Mouse (Mus musculus) forebrain, embryonic 14.5 days (tissue): ENCODE results near the gene Traf2. TPM values are rescaled to one million over a fixed set of nuclear protein-coding genes. Genes with fewer than 3 reads are reported as not detected.

Experiments used
- ATAC-seq: fragments of 200-750 bp; cut with Nextera tagmentation; 2 replicates; pipeline ENCODE4 v1.8.0; 2017; ENCODE audit warnings: mild to moderate bottlenecking, moderate library complexity
- DNase-seq: peaks from one replicate; pipeline ENCODE4 v3.0.0-alpha.2; 2015; ENCODE audit warnings: low spot score
- H3K27ac ChIP-seq: fragments of 300-500 bp; sonication (generic); 2 replicates; pipeline ENCODE4 v1.5.1; 2014; ENCODE audit warnings: low read depth, mild to moderate bottlenecking, control low read depth, low read length, moderate library complexity
- H3K27me3 ChIP-seq: fragments of 300-500 bp; sonication (generic); replicated peaks from 2 replicates; pipeline ENCODE4 v1.6.1; 2014; ENCODE audit warnings: low read length, control low read depth, mixed read lengths; ENCODE audit not compliant: control insufficient read depth, insufficient read depth
- H3K36me3 ChIP-seq: fragments of 300-500 bp; sonication (generic); 2 replicates; pipeline ENCODE4 v1.6.1; 2014; ENCODE audit warnings: low read length, control low read depth; ENCODE audit not compliant: control insufficient read depth, insufficient read depth
- H3K4me1 ChIP-seq: fragments of 300-500 bp; sonication (generic); 2 replicates; pipeline ENCODE4 v1.6.1; 2014; ENCODE audit warnings: antibody characterized with exemption, low read length, control low read depth; ENCODE audit not compliant: control insufficient read depth, insufficient read depth
- H3K4me2 ChIP-seq: fragments of 300-500 bp; sonication (generic); 2 replicates; pipeline ENCODE4 v1.6.1; 2014; ENCODE audit warnings: mild to moderate bottlenecking, control low read depth, low read length
- H3K4me3 ChIP-seq: fragments of 300-500 bp; sonication (generic); 2 replicates; pipeline ENCODE4 v1.5.1; 2014; ENCODE audit warnings: low read depth, low read length, control low read depth
- H3K9ac ChIP-seq: fragments of 300-500 bp; sonication (generic); 2 replicates; pipeline ENCODE4 v1.6.1; 2014; ENCODE audit warnings: mild to moderate bottlenecking, low read length, control low read depth, moderate library complexity
- H3K9me3 ChIP-seq: fragments of 300-500 bp; sonication (generic); replicated peaks from 2 replicates; pipeline ENCODE4 v1.6.1; 2016; ENCODE audit warnings: low read length, control low read depth, mixed read lengths; ENCODE audit not compliant: control insufficient read depth
- WGBS: fragments of 180-500 bp; shearing (Covaris S2); extraction: QIAGEN DNeasy Blood & Tissue Kit; methylation state at CpG from one replicate; pipeline ENCODE4 v1.1.7; 2014; 5-methylcytosine and 5-hydroxymethylcytosine counted together
- polyA plus RNA-seq: library from polyadenylated mRNA; unstranded; fragments of >200 nt; fragmentation: Nextera tagmentation; extraction: Ambion mirVana; gene quantifications from 2 replicates; pipeline ENCODE4 v1.2.1, GENCODE M21; 2014

Gene Traf2
- polyA plus RNA-seq, 1 experiment from 2014 or later = 26.7 TPM

DNA sequence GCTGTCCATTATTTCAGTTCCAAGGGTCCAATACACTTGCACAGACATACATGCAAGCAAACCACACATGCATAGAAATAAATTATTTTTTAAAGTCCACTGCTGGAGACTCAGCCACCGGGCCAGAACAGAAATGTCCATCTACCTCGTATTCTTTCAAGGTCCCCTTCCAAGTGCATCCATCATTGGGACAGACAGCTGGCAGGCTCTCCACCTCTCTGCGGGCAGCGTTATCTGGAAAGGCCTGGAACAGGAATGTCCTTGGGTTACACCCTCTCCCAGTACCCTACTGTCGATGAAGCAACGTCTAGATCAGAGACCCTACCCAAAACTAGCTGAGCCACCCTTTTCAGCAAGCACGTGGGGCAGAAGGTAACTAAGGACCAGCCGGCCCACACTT lies 10.2 kb downstream of the Traf2 start:
- H3K4me1 ChIP-seq = no peaks in the 10 kb centered on the region
- H3K36me3 ChIP-seq = peaks cover 45% of the 10 kb centered on the region
- no peaks in the 10 kb centered on the region for H3K9me3 ChIP-seq
- no peak overlapping the region for H3K4me3 ChIP-seq
- ATAC-seq = no peak
- DNase-seq = no peak
- no peaks in the 10 kb centered on the region for H3K27me3 ChIP-seq
- H3K9ac ChIP-seq = no peak overlapping the region
- 93% methylated on average over 8 of the region's 8 CpGs for WGBS
- H3K4me2 ChIP-seq = no peak overlapping the region
- H3K27ac ChIP-seq = no peak overlapping the region

DNA sequence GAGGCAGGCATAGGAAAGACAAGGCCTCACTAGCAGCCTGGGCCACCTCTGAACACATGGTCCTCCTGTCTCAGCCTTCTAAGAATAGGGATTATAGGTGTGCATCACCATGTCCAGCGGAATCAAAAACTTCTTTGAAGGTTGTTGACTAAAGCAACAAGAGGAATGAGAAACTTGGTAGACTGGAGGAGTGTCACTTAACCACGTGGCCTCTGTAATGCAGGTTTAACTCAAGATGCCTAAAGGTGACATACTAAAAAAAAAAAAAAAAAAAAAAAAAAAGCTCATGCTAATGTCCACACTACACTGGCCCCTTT lies 11.9 kb downstream of the Traf2 start:
- no peak overlapping the region for H3K4me3 ChIP-seq
- no peak for ATAC-seq
- no peak overlapping the region for H3K9ac ChIP-seq
- 100% methylated on average over 2 of the region's 2 CpGs for WGBS
- DNase-seq = no peak
- H3K4me1 ChIP-seq = no peaks in the 10 kb centered on the region
- no peaks in the 10 kb centered on the region for H3K27me3 ChIP-seq
- H3K36me3 ChIP-seq = peaks cover 56% of the 10 kb centered on the region
- no peak overlapping the region for H3K27ac ChIP-seq
- H3K4me2 ChIP-seq = no peak overlapping the region
- H3K9me3 ChIP-seq = no peaks in the 10 kb centered on the region

DNA sequence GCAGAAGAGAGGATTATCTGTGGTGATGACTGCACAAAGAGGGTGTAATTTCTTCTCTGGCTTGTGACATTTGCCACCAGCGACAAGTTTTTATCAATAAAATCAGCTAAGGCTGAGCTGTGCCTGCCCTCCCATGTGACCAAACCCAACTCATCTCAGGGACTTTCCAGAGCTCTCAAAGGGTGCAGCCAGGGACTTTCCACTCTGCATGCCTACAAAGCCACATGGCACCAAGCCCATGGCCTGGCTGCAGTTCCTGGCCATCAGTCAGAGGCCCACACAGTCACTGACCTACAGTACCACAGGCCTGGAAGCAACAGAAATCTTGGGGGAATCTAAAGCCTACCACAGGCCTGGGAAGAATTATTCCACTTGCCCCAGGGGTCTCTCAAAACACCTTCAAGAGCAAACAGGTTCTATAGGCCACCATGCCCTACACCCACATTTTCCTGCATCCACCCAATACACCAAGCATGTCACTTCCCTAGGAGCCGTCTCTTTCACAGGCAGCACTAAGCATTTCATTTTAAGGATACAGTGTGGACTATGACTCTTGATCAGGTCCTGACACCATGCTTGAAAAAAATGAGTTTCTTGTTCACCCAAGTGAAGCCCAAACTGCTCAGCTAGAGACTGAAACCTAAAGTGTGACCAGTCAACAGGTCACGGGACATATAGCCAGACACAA lies 12.4 kb downstream of the Traf2 start:
- Histone ChIP-seq H3K4me1 (no peaks in the 10 kb centered on the region), H3K4me2 (no peak overlapping the region), H3K36me3 (peaks cover 61% of the 10 kb centered on the region), H3K27me3 (no peaks in the 10 kb centered on the region), H3K4me3 (no peak overlapping the region), H3K27ac (no peak overlapping the region), H3K9me3 (no peaks in the 10 kb centered on the region), H3K9ac (no peak overlapping the region)
- no peak for ATAC-seq
- DNase-seq = no peak
- WGBS = 93% methylated on average over 3 of the region's 3 CpGs

DNA sequence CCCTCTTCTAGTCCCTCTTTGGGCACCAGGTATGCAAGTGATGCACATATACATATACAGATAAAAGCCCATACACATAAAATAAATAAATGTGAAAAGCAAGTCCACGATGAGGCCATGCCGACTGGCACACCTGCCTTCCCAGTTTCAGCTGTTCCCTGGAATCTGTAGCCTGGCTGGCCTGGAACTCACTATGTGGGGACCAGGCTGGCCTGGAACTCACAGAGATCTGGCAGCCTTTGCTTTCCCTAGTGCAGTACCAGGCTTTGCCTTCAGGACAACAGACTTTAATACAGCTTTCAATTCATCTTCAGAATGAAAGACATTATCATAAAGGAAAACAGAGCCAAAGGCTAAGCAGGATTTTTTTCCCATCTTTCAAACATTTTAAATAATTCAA lies 13.0 kb downstream of the Traf2 start:
- WGBS = 96% methylated on average over 2 of the region's 2 CpGs
- no peak overlapping the region for H3K27ac ChIP-seq
- no peak overlapping the region for H3K9ac ChIP-seq
- no peak for DNase-seq
- H3K4me2 ChIP-seq = no peak overlapping the region
- no peaks in the 10 kb centered on the region for H3K27me3 ChIP-seq
- peaks cover 65% of the 10 kb centered on the region for H3K36me3 ChIP-seq
- no peaks in the 10 kb centered on the region for H3K9me3 ChIP-seq
- no peak overlapping the region for H3K4me3 ChIP-seq
- no peaks in the 10 kb centered on the region for H3K4me1 ChIP-seq
- ATAC-seq = no peak

DNA sequence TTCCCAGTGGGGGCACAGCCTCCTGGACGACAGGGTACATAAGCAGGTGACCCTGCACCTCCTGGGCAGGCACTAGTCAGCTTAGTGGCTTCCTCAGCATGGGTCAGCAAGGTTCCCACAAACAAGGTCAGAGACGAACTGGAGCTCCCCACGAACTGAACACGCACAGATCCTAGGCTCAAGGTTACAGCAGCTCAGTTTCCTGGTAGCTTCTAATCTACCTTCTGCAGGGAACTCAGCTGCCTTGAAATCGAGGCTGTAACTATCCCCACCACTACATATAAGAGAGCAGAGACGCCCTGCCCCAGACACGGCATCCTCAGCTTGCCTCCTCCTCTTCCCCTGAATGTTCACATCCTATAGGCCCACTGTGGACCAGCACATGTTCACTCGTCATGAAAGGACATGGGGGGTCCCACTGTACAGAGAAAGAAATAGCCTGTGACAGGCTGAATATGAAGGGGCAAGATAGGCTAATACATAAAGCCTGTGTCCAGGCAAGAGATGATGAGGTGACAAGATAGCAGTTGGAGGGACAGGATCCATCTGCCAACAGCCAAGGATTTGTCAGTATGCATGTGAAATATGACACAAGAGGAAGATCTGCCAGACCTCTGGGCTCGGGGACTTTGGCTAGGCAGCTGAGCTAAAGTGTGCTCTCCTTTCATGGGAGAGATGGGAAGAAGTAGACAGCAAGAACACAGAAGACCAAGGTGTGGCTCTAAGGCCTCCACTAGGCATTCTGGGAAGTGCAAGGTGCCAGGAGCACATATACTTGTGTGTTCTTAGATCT lies 20.0 kb downstream of the Traf2 start:
- H3K27me3 ChIP-seq = no peaks in the 10 kb centered on the region

DNA sequence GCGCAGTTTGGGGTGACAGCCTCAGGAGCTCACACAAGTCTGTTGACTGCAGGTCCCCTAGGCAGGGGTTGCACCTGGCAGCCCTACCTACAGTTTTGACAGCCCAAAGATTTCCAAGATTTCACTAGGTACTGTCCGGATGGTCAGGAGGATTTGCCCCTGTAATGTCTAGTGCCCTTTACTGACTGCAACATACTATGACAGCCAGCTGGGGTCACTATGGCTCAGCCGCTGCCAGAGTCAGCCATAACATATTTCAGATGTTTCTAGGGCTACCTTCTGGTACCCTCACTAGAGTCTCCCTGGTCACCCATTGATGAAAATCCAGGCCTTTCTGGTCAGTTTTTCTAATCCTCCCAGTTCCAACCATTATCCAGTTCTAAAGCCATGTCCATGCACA lies 36.8 kb downstream of the Traf2 start:
- ATAC-seq (no peak), DNase-seq (no peak)
- Histone ChIP-seq H3K27ac (no peak overlapping the region), H3K4me2 (no peak overlapping the region), H3K9ac (no peak overlapping the region), H3K4me1 (no peaks in the 10 kb centered on the region), H3K9me3 (no peaks in the 10 kb centered on the region), H3K36me3 (peaks cover 11% of the 10 kb centered on the region), H3K27me3 (no peaks in the 10 kb centered on the region), H3K4me3 (no peak overlapping the region)
- WGBS = 70% methylated on average over 3 of the region's 3 CpGs

More for the DNA sequence above, 20.0 kb downstream of the Traf2 start:
- Histone ChIP-seq H3K27ac (no peak overlapping the region), H3K9ac (no peak overlapping the region), H3K4me3 (no peak overlapping the region), H3K9me3 (no peaks in the 10 kb centered on the region), H3K36me3 (peaks cover 82% of the 10 kb centered on the region), H3K4me2 (no peak overlapping the region), H3K4me1 (no peaks in the 10 kb centered on the region)
- no peak for DNase-seq
- no peak for ATAC-seq
- WGBS = 91% methylated on average over 9 of the region's 9 CpGs

DNA sequence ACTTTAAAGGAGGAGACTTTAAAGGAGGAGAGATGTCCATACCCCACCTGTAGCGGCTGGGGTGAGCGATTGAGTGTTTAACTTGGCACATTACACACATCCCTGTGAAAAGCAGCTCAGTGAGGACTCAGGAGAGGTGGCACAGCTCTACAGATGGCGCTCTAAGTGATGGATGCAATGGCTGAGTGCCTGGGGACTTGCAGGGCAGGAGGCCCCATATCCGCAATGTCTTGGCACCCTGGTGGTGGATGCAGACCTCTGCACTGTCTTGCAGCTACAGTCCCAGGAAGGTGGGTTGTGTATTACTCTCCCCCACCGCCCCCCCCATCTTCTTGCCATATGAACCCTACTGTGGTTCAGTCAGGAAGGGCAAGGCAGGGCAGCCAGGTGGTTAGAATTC lies 39.8 kb downstream of the Traf2 start:
- Histone ChIP-seq H3K4me3 (no peak overlapping the region), H3K4me1 (no peaks in the 10 kb centered on the region; the same call in 1 of the 2 replicates), H3K9me3 (no peaks in the 10 kb centered on the region), H3K27ac (no peak overlapping the region), H3K36me3 (peaks cover 30% of the 10 kb centered on the region), H3K27me3 (no peaks in the 10 kb centered on the region), H3K4me2 (no peak overlapping the region), H3K9ac (no peak overlapping the region)
- ATAC-seq (no peak), DNase-seq (peak; percentile 4)
- WGBS = 33% methylated on average over 5 of the region's 5 CpGs

DNA sequence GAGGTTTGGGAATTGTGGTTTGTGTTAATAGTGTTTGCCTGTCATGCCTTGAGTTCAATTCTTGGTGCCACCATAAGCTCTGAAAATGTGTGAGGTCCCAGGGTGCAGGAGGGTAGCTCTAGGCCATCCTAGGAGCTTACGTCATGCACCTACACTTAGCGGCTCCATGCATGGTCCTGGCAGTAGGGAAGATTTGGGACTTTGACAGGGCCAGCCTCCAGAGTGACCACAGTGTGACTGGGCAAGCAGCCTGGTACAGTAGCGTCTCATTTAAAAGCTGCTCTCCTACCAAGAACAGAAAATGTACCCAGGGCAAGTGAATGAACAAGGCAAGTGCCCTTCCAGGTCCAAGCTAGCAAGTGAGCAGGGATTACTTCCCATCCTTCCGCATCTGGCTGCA lies 40.9 kb downstream of the Traf2 start:
- WGBS = 96% methylated on average over 4 of the region's 4 CpGs
- H3K9ac ChIP-seq = no peak overlapping the region
- H3K4me3 ChIP-seq = no peak overlapping the region
- no peak overlapping the region for H3K4me2 ChIP-seq
- peaks cover 8% of the 10 kb centered on the region for H3K4me1 ChIP-seq
- no peak for DNase-seq
- H3K9me3 ChIP-seq = no peaks in the 10 kb centered on the region
- H3K36me3 ChIP-seq = peaks cover 30% of the 10 kb centered on the region
- no peak for ATAC-seq
- no peaks in the 10 kb centered on the region for H3K27me3 ChIP-seq
- no peak overlapping the region for H3K27ac ChIP-seq

DNA sequence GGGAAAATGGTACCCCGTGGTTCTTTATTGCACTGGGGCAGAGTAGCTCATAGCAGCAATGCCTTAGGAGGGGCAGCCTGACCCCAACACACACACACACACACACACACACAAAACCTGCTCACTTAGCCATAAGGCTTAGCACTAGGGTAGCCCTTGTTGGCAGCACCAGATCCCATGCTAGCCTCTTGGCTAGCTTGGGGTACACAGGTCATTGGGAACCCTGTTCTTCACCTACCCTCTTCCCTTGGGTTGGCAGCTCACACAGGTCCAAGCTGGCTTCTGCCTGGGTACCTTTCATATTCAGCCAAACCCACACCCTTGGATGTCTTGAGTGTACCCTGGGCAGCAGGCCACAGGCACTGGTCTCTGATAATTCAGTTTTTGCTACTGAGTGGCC lies 41.7 kb downstream of the Traf2 start:
- DNase-seq (no peak), ATAC-seq (no peak)
- WGBS = 93% methylated on average over 1 of the region's 1 CpGs
- H3K9me3 ChIP-seq = no peaks in the 10 kb centered on the region
- no peak overlapping the region for H3K4me2 ChIP-seq
- no peak overlapping the region for H3K27ac ChIP-seq
- no peaks in the 10 kb centered on the region for H3K27me3 ChIP-seq
- peaks cover 8% of the 10 kb centered on the region for H3K4me1 ChIP-seq
- H3K4me3 ChIP-seq = no peak overlapping the region
- peaks cover 30% of the 10 kb centered on the region for H3K36me3 ChIP-seq
- H3K9ac ChIP-seq = no peak overlapping the region
